Mouse (Mus musculus) forebrain, embryonic 16.5 days (tissue): ENCODE data around the gene Bean1. TPM values are rescaled to one million over a fixed set of nuclear protein-coding genes. Genes with fewer than 3 reads are reported as not detected.

Experiments
- ATAC-seq: fragments of 200-750 bp; cut with Nextera tagmentation; 2 replicates; pipeline ENCODE4 v1.8.0; 2017; ENCODE audit warnings: mild to moderate bottlenecking, moderate library complexity
- H3K27ac ChIP-seq: fragments of 300-500 bp; sonication (generic); 2 replicates; pipeline ENCODE4 v1.5.1; 2014; ENCODE audit warnings: low read length, control low read depth
- H3K27me3 ChIP-seq: fragments of 300-500 bp; sonication (generic); replicated peaks from 2 replicates; pipeline ENCODE4 v1.6.1; 2014; ENCODE audit warnings: low read length; ENCODE audit not compliant: control insufficient read depth, insufficient read depth
- H3K36me3 ChIP-seq: fragments of 300-500 bp; sonication (generic); 2 replicates; pipeline ENCODE4 v1.6.1; 2014; ENCODE audit not compliant: control insufficient read depth, insufficient read depth
- H3K4me1 ChIP-seq: fragments of 300-500 bp; sonication (generic); replicated peaks from 2 replicates; pipeline ENCODE4 v1.6.1; 2014; ENCODE audit warnings: low read length; ENCODE audit not compliant: control insufficient read depth, insufficient read depth
- H3K4me2 ChIP-seq: fragments of 300-500 bp; sonication (generic); 2 replicates; pipeline ENCODE4 v1.6.1; 2014; ENCODE audit warnings: mild to moderate bottlenecking, low read length, control low read depth
- H3K4me3 ChIP-seq: fragments of 300-500 bp; sonication (generic); replicated peaks from 2 replicates; pipeline ENCODE4 v1.5.1; 2014; ENCODE audit warnings: mild to moderate bottlenecking, low read length, control low read depth
- H3K9ac ChIP-seq: fragments of 300-500 bp; sonication (generic); replicated peaks from 2 replicates; pipeline ENCODE4 v1.6.1; 2014; ENCODE audit warnings: low read depth, low read length, control low read depth
- H3K9me3 ChIP-seq: fragments of 300-500 bp; sonication (generic); 2 replicates; pipeline ENCODE4 v1.6.1; 2016; ENCODE audit warnings: low read length; ENCODE audit not compliant: control insufficient read depth
- WGBS: fragments of 180-500 bp; shearing (Covaris S2); extraction: QIAGEN DNeasy Blood & Tissue Kit; methylation state at CpG from one replicate; pipeline ENCODE4 v1.1.7; 2014; 5-methylcytosine and 5-hydroxymethylcytosine counted together
- polyA plus RNA-seq: library from polyadenylated mRNA; unstranded; fragments of >200 nt; fragmentation: Nextera tagmentation; extraction: Ambion mirVana; gene quantifications from 2 replicates; pipeline ENCODE4 v1.2.1, GENCODE M21; 2015

Bean1 gene
- 2.4 and 3.1 TPM in 2 replicates for polyA plus RNA-seq

- peak; percentile 91 for ATAC-seq
- Histone ChIP-seq H3K27me3 (peaks cover 30% of the 10 kb centered on the region), H3K9ac (peak within 1 kb of the TSS; percentile 81), H3K4me2 (peak within 1 kb of the TSS; percentile 84), H3K9me3 (no peaks in the 10 kb centered on the region), H3K27ac (no peak within 1 kb of the TSS), H3K4me1 (peaks cover 5% of the 10 kb centered on the region), H3K36me3 (no peaks in the 10 kb centered on the region), H3K4me3 (peak within 1 kb of the TSS; percentile 57)
- 2% methylated on average over 68 of the region's 87 CpGs for WGBS
Measured at GRCm38 (mm10) chr8:104170118-104171049, at the start of gene Bean1. Bean1 (plus strand) TSS chr8:104170442.

- H3K27ac ChIP-seq: no peak overlapping the region
- H3K36me3 ChIP-seq: no peaks in the 10 kb centered on the region
- no peaks in the 10 kb centered on the region for H3K27me3 ChIP-seq
- ATAC-seq: no peak
- WGBS: 89% methylated on average over 12 of the region's 12 CpGs
- H3K4me1 ChIP-seq: peaks cover 3% of the 10 kb centered on the region; the same call in 1 of the 2 replicates
- H3K4me2 ChIP-seq: no peak overlapping the region
- no peak overlapping the region for H3K4me3 ChIP-seq
- H3K9me3 ChIP-seq: no peaks in the 10 kb centered on the region
- no peak overlapping the region for H3K9ac ChIP-seq
Measured at GRCm38 (mm10) chr8:104121640-104122416, 48.4 kb upstream of the Bean1 start.

- H3K27me3 ChIP-seq: no peaks in the 10 kb centered on the region
- WGBS: 94% methylated on average over 2 of the region's 2 CpGs
- H3K36me3 ChIP-seq: no peaks in the 10 kb centered on the region
Measured at GRCm38 (mm10) chr8:104123080-104123657, 47.1 kb upstream of the Bean1 start.

DNA sequence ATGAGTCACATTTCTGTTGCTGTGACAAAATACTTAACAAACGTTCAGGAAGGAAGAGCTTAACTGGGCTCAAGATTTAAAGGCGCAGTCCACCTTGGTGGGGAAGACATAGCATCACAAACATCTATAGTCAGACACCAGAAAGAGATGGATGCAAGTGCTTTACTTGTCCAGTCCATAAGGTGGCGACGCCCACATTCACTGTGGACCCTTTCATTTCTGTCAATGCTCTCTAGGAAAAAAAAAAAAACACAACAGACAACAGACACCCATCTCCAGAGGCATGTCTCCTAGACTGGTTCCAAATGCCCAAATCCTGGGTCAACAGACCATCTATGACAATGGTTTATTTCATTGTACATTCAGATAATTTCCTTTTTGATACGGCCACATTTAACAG, 45.7 kb upstream of the Bean1 start:
- Histone ChIP-seq H3K9ac (no peak overlapping the region), H3K9me3 (no peaks in the 10 kb centered on the region), H3K36me3 (no peaks in the 10 kb centered on the region), H3K4me3 (no peak overlapping the region), H3K27ac (no peak overlapping the region), H3K4me1 (peaks cover 6% of the 10 kb centered on the region; the same call in 1 of the 2 replicates), H3K4me2 (no peak overlapping the region), H3K27me3 (no peaks in the 10 kb centered on the region)
- WGBS: 82% methylated on average over 5 of the region's 5 CpGs
- no peak for ATAC-seq

More at GRCm38 (mm10) chr8:104123080-104123657, 47.1 kb upstream of the Bean1 start:
- H3K27ac ChIP-seq: no peak overlapping the region
- no peak overlapping the region for H3K4me3 ChIP-seq
- H3K9ac ChIP-seq: no peak overlapping the region
- H3K9me3 ChIP-seq: no peaks in the 10 kb centered on the region
- H3K4me2 ChIP-seq: no peak overlapping the region
- ATAC-seq: no peak
- H3K4me1 ChIP-seq: peaks cover 6% of the 10 kb centered on the region; the same call in 1 of the 2 replicates

- 65% methylated on average over 4 of the region's 4 CpGs for WGBS
- no peaks in the 10 kb centered on the region for H3K27me3 ChIP-seq
- no peaks in the 10 kb centered on the region for H3K9me3 ChIP-seq
- H3K4me3 ChIP-seq: no peak overlapping the region
- H3K4me2 ChIP-seq: no peak overlapping the region
- H3K4me1 ChIP-seq: peaks cover 6% of the 10 kb centered on the region; the same call in 1 of the 2 replicates
- no peaks in the 10 kb centered on the region for H3K36me3 ChIP-seq
- no peak overlapping the region for H3K9ac ChIP-seq
- ATAC-seq: peak; percentile 88
- H3K27ac ChIP-seq: no peak overlapping the region
Measured at GRCm38 (mm10) chr8:104127160-104127883, 42.9 kb upstream of the Bean1 start.

GRCm38 (mm10) chr8:104130916-104131315, 39.3 kb upstream of the Bean1 start:
- ATAC-seq: no peak
- WGBS: 96% methylated on average over 9 of the region's 9 CpGs

GRCm38 (mm10) chr8:104131414-104131975, 38.7 kb upstream of the Bean1 start:
- H3K27ac ChIP-seq: no peak overlapping the region
- ATAC-seq: no peak
- peaks cover 6% of the 10 kb centered on the region; the same call in 1 of the 2 replicates for H3K4me1 ChIP-seq
- H3K9ac ChIP-seq: no peak overlapping the region
- no peaks in the 10 kb centered on the region for H3K27me3 ChIP-seq
- H3K9me3 ChIP-seq: no peaks in the 10 kb centered on the region
- 45% methylated on average over 7 of the region's 7 CpGs for WGBS
- no peak overlapping the region for H3K4me3 ChIP-seq
- H3K36me3 ChIP-seq: no peaks in the 10 kb centered on the region
- H3K4me2 ChIP-seq: no peak overlapping the region

More at GRCm38 (mm10) chr8:104130916-104131315, 39.3 kb upstream of the Bean1 start:
- H3K27ac ChIP-seq: no peak overlapping the region
- H3K9me3 ChIP-seq: no peaks in the 10 kb centered on the region
- peaks cover 6% of the 10 kb centered on the region; the same call in 1 of the 2 replicates for H3K4me1 ChIP-seq
- no peak overlapping the region for H3K9ac ChIP-seq
- H3K27me3 ChIP-seq: no peaks in the 10 kb centered on the region
- no peak overlapping the region for H3K4me3 ChIP-seq
- H3K36me3 ChIP-seq: no peaks in the 10 kb centered on the region
- no peak overlapping the region for H3K4me2 ChIP-seq

DNA sequence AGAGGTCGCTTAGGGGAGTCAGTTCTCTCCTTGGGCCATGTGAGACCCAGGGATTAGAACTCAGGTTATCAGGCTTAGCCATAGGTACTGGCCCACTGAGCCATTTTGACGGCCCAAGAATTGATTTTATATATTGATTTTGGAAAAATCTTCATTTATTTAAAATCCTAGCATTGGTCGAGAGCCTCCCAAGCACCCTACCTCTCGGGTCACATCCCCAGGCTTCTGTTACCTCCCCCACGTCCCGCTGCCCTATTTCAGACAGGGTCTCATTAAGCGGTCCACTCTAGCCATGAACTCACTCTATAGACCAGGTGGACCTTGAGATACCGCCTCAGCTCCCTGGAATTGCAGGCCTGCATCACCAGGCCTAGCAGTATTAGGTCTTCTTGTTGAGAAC, 35.7 kb upstream of the Bean1 start:
- Histone ChIP-seq H3K4me1 (no peaks in the 10 kb centered on the region), H3K27ac (no peak overlapping the region), H3K9me3 (no peaks in the 10 kb centered on the region), H3K4me2 (no peak overlapping the region), H3K27me3 (no peaks in the 10 kb centered on the region), H3K4me3 (no peak overlapping the region), H3K36me3 (no peaks in the 10 kb centered on the region), H3K9ac (no peak overlapping the region)
- ATAC-seq: no peak
- WGBS: 90% methylated on average over 8 of the region's 8 CpGs
